8 mouse cellular contexts compared by ENCODE assay signal in genomic region chr9:55937664-55938617, GRCm38 (mm10). TPM values are rescaled to one million over a fixed set of nuclear protein-coding genes. Genes with fewer than 3 reads are reported as not detected.
DNase-seq lines count a peak whose midpoint lies in the region; ATAC-seq and TF ChIP-seq lines count a peak whose summit lies in the region.

TSS of gene Scaper (minus strand) at chr9:55938119.

- peak; percentile 62 for DNase-seq in MEL-GATA-1-ER (ENCODE audit: extremely low read depth, low read depth)
- peak; percentile 84 for DNase-seq in cerebellum, adult 8-10 months
- DNase-seq in forelimb bud, embryonic 11.5 days (ENCODE audit: low read depth, low spot score) = peak; percentile 94
- peak; percentile 94 for DNase-seq in hindbrain, embryonic 10.5 days (ENCODE audit: low spot score)
- peak; percentile 78 for DNase-seq in layer of hippocampus, adult 9-11 months
- DNase-seq in lung, postnatal 0 days (ENCODE audit: low spot score) = peak; percentile 96
- peak; percentile 80 for DNase-seq in ovary, postnatal 14 days (ENCODE audit: low spot score)
- peak; percentile 93 for DNase-seq in thymus, postnatal 14 days

- H3K9ac ChIP-seq in lung, postnatal 0 days (replicated peaks; ENCODE audit: low read depth) = peak within 1 kb of the TSS; percentile 84

- no peaks in the 10 kb centered on the region for H3K9me3 ChIP-seq in hindbrain, embryonic 10.5 days
- no peaks in the 10 kb centered on the region for H3K9me3 ChIP-seq in lung, postnatal 0 days (ENCODE audit: low read length)

- TF ChIP-seq EP300 in lung, postnatal 0 days (IDR thresholded peaks at IDR 0.05) = no peak

- ATAC-seq in lung, postnatal 0 days = peak; percentile 99

- H3K27me3 ChIP-seq in hindbrain, embryonic 10.5 days (ENCODE audit: insufficient read depth, poor library complexity, severe bottlenecking) = no peaks in the 10 kb centered on the region
- no peaks in the 10 kb centered on the region for H3K27me3 ChIP-seq in lung, postnatal 0 days (replicated peaks; ENCODE audit: insufficient read depth, low read length)

- peak; percentile 63 for TF ChIP-seq CTCF in lung, postnatal 0 days (IDR thresholded peaks at IDR 0.05)

- peak within 1 kb of the TSS; percentile 80 for H3K4me2 ChIP-seq in lung, postnatal 0 days (replicated peaks; ENCODE audit: low read depth, low read length)

- WGBS in hindbrain, embryonic 10.5 days = under 1% methylated on average over 58 of the region's 60 CpGs
- WGBS in lung, postnatal 0 days = under 1% methylated on average over 42 of the region's 60 CpGs

- peak within 1 kb of the TSS; percentile 96 for H3K27ac ChIP-seq in hindbrain, embryonic 10.5 days
- peak within 1 kb of the TSS; percentile 87 for H3K27ac ChIP-seq in lung, postnatal 0 days (ENCODE audit: low read length)

- peaks cover 27% of the 10 kb centered on the region for H3K4me1 ChIP-seq in hindbrain, embryonic 10.5 days (replicated peaks)
- no peaks in the 10 kb centered on the region for H3K4me1 ChIP-seq in lung, postnatal 0 days (ENCODE audit: insufficient read depth, low read depth, low read length)

- H3K36me3 ChIP-seq in hindbrain, embryonic 10.5 days = no peaks in the 10 kb centered on the region
- no peaks in the 10 kb centered on the region for H3K36me3 ChIP-seq in lung, postnatal 0 days (ENCODE audit: insufficient read depth, low read length)

- peak within 1 kb of the TSS; percentile 82 for H3K4me3 ChIP-seq in hindbrain, embryonic 10.5 days
- H3K4me3 ChIP-seq in lung, postnatal 0 days (ENCODE audit: low read depth, low read length) = peak within 1 kb of the TSS; percentile 70

RNA-seq across cellular contexts. Expression of gene Scaper, which starts in this region (rescaled TPM):
- 7.2 and 7.9 TPM in 2 replicates for polyA plus RNA-seq in hindbrain, embryonic 10.5 days (2016; fragmentation: Nextera tagmentation; extraction: Ambion mirVana)
- polyA plus RNA-seq in lung, postnatal 0 days (2015; fragmentation: Nextera tagmentation; extraction: Ambion mirVana) = 7.1 and 9.8 TPM in 2 replicates

Comparison
In these comparisons a context has a peak if more than half of its experiments do, and no peak if none do; other contexts are left out.
1. Peak in every context shown above with its lines: DNase-seq, ATAC-seq, H3K4me3 ChIP-seq and H3K27ac ChIP-seq.